Mouse (Mus musculus) spleen, postnatal 14 days (tissue): Measurements from ENCODE around the gene Pilra.
A peak's percentile ranks its signal among the peaks of the same experiment; 100 is the strongest.

Experiments
- DNase-seq, 2 experiments: peaks; one replicate each; pipeline ENCODE4 v3.0.0; 2021 to 2022; ENCODE audit warnings: low spot score in 2 of 2

The Pilra gene

DNA sequence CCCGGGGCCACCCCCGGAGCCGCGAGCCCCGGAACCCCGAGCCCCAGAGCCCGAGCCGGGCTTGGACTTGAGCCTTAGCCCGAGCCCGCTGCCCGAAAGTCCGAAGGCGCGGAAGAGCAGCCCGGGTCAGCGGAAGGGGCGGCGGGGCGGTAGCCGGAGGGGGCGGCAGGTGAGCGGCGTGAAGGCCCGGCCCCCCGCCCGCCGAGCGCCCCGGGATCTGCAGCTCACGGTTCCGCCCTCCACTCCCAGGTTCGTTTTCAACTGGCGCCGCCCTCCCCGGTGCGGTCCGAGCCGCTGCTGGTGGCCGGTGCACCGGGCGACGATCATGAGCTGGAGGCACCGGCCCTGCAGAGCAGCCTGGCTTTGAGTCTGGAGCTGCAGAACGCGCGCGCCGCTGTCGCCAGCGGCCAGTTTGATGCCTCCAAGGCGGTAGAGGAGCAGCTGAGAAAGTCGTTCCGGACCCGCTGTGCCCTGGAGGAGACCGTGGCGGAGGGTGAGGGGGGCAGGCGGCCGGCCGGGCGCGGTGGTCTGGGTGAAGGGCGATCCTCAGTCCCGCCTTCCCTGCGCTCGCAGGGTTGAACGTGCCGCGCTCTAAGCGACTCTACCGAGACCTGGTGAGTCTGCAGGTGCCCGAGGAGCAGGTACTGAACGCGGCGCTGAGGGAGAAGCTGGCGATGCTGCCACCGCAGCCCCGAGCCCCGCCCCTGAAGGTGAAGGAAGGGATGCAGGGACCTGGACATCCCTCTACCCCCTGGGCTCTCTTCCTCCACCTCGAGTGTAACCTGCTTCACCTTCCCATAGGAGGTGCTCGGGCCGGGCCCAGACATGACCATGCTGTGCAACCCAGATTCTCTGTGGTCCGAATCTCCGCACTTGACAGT is 56.8 kb downstream of the Pilra start:
- peak; percentile 32 to 41 for DNase-seq

GRCm38 (mm10) chr5:137778635-137779034 is 57.4 kb downstream of the Pilra start, which contains the start of gene Ppp1r35:
TSS of gene Ppp1r35 (plus strand) at chr5:137778849.
- peak; percentile 91 to 92 for DNase-seq

- DNase-seq: no peak
These were observed 58.7 kb downstream of the Pilra start for GRCm38 (mm10) chr5:137777267-137777845.

DNA sequence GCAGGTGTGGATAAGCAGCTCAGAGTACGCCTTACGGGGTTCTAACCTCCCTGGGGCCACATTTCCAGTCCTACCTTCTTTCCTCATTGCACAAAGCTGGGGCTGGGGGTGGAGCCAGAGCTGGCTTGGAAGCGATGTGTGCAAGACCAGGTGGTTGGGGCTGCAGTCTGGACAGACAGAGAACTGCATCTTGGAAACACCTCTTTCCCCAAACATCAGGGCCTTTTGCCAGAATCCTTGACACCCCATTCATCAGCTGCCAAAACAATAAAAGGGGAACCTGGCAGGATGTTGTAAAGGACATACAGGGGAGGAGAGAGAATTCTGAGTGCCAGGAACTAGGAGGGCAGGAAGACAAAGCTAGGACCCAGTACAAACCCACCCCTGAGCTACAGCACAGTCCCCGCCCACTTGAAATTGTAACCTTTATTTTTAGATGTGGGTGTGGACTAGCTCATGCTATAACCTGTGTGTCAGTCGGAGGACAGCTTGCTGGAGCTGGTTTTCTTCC is 59.6 kb downstream of the Pilra start:
- DNase-seq: no peak

DNA sequence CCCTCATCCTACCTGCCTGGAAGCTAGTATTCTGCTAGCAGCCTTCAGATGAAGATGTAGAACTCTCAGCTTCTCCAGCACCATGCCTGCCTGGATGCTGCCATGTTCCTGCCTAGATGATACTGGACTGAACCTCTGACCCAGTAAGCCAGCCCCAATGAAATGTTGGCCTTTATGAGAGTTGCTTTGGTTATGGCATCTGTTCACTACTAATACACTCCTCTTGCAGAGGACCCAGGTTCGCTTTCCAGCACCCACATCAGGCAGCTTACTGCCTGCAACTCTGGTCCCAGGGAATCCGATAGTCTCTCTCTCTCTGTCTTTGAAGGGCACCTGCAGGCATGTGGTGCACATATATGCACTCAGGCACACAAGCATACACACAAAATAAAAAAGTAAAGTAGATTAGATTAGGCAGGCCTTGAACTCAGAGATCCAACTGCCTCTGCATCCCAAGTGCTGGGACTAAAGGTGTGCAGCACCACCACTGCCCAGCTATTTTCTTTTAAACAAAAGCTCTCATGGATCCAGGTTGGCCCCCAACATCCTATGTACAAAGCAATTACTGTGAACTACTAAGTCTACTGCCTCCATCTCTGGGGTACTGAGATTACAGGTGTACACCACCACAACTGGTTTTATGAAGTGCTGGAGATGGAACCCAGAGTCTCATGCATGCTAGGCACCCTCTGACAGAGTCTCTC is 60.3 kb downstream of the Pilra start:
- no peak for DNase-seq

DNA sequence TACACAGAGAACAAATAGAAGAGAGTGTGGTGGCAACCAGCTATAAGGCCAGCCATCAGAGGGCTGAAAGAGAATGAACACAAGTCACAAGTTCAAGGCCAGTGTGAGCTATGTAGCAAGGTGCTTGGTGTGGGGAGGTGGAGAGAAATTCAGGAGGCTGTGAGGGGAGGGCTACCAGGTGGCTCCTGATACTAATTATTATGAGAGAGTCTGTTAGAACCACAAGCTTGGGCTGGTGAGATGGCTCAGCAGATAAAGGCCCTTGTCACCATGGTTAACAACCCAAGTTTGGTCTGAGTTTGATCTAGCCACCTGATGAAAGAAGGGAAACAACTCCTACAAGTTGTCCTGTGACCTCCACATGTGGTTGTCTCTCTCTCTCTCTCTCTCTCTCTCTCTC is 63.3 kb downstream of the Pilra start:
- DNase-seq: no peak
